Mouse (Mus musculus): ENCODE data around the gene Jag1. TPM values are rescaled to one million over a fixed set of nuclear protein-coding genes. Genes with fewer than 3 reads are reported as not detected.
A peak's percentile ranks its signal among the peaks of the same experiment; 100 is the strongest.

Jag1 gene
- polyA plus RNA-seq, 2 experiments, result 17.0 to 32.9 TPM

- no peak overlapping the region for H3K27ac ChIP-seq (replicated peaks; ENCODE audit: low read depth, low read length)
- ATAC-seq (ENCODE audit: low FRiP score, low read depth) (no peak), DNase-seq (ENCODE audit: low spot score) (no peak)
- TF ChIP-seq POLR2A (IDR thresholded peaks at IDR 0.05; ENCODE audit: borderline replicate concordance, extremely low read depth, insufficient read depth, insufficient read length), result no peak
- H3K9ac ChIP-seq (ENCODE audit: low read depth, low read length, severe bottlenecking), result no peak overlapping the region
- peaks cover 42% of the 10 kb centered on the region for H3K36me3 ChIP-seq (ENCODE audit: control insufficient read depth, insufficient read depth, low read length)
- H3K9me3 ChIP-seq (ENCODE audit: control insufficient read depth, low read length), result no peaks in the 10 kb centered on the region
- peaks cover 27% of the 10 kb centered on the region for H3K4me1 ChIP-seq (ENCODE audit: control insufficient read depth, insufficient read depth, low read length)
- 92% methylated on average over 24 of the region's 24 CpGs for WGBS
- no peak overlapping the region for H3K4me2 ChIP-seq (replicated peaks; ENCODE audit: low read depth, low read length, severe bottlenecking)
- H3K4me3 ChIP-seq (replicated peaks; ENCODE audit: low read length), result no peak overlapping the region
- no peaks in the 10 kb centered on the region for H3K27me3 ChIP-seq (ENCODE audit: control insufficient read depth, insufficient read depth, low read length)
Observed at GRCm38 (mm10) chr2:137082896-137083620, 33.4 kb downstream of the Jag1 start.

GRCm38 (mm10) chr2:137081001-137081400, 35.4 kb downstream of the Jag1 start:
- Histone ChIP-seq H3K9me3 (ENCODE audit: control insufficient read depth, low read length) (no peaks in the 10 kb centered on the region), H3K4me3 (replicated peaks; ENCODE audit: low read length) (no peak overlapping the region), H3K27ac (replicated peaks; ENCODE audit: low read depth, low read length) (no peak overlapping the region), H3K27me3 (ENCODE audit: control insufficient read depth, insufficient read depth, low read length) (no peaks in the 10 kb centered on the region), H3K9ac (ENCODE audit: low read depth, low read length, severe bottlenecking) (no peak overlapping the region), H3K4me1 (ENCODE audit: control insufficient read depth, insufficient read depth, low read length) (peaks cover 20% of the 10 kb centered on the region), H3K4me2 (replicated peaks; ENCODE audit: low read depth, low read length, severe bottlenecking) (no peak overlapping the region), H3K36me3 (ENCODE audit: control insufficient read depth, insufficient read depth, low read length) (peaks cover 32% of the 10 kb centered on the region)
- 76% methylated on average over 7 of the region's 7 CpGs for WGBS
- ATAC-seq (ENCODE audit: low FRiP score, low read depth) (no peak), DNase-seq (ENCODE audit: low spot score) (no peak)
- TF ChIP-seq POLR2A (IDR thresholded peaks at IDR 0.05; ENCODE audit: borderline replicate concordance, extremely low read depth, insufficient read depth, insufficient read length), result no peak

GRCm38 (mm10) chr2:137080468-137080867, 36.0 kb downstream of the Jag1 start:
- Histone ChIP-seq H3K4me3 (replicated peaks; ENCODE audit: low read length) (no peak overlapping the region), H3K27me3 (ENCODE audit: control insufficient read depth, insufficient read depth, low read length) (no peaks in the 10 kb centered on the region), H3K4me2 (replicated peaks; ENCODE audit: low read depth, low read length, severe bottlenecking) (no peak overlapping the region), H3K36me3 (ENCODE audit: control insufficient read depth, insufficient read depth, low read length) (peaks cover 28% of the 10 kb centered on the region), H3K9ac (ENCODE audit: low read depth, low read length, severe bottlenecking) (no peak overlapping the region), H3K9me3 (ENCODE audit: control insufficient read depth, low read length) (no peaks in the 10 kb centered on the region), H3K4me1 (ENCODE audit: control insufficient read depth, insufficient read depth, low read length) (peaks cover 20% of the 10 kb centered on the region), H3K27ac (replicated peaks; ENCODE audit: low read depth, low read length) (no peak overlapping the region)
- DNase-seq (ENCODE audit: low spot score) (no peak), ATAC-seq (ENCODE audit: low FRiP score, low read depth) (no peak)
- WGBS, result 70% methylated on average over 6 of the region's 6 CpGs
- TF ChIP-seq POLR2A (IDR thresholded peaks at IDR 0.05; ENCODE audit: borderline replicate concordance, extremely low read depth, insufficient read depth, insufficient read length), result no peak

GRCm38 (mm10) chr2:137079721-137080320, 36.6 kb downstream of the Jag1 start:
- no peak for TF ChIP-seq POLR2A (IDR thresholded peaks at IDR 0.05; ENCODE audit: borderline replicate concordance, extremely low read depth, insufficient read depth, insufficient read length)
- DNase-seq (ENCODE audit: low spot score) (no peak), ATAC-seq (ENCODE audit: low FRiP score, low read depth) (peak; percentile 39; the same call in 1 of the 2 replicates)
- Histone ChIP-seq H3K4me1 (ENCODE audit: control insufficient read depth, insufficient read depth, low read length) (peaks cover 20% of the 10 kb centered on the region), H3K9me3 (ENCODE audit: control insufficient read depth, low read length) (no peaks in the 10 kb centered on the region), H3K4me2 (replicated peaks; ENCODE audit: low read depth, low read length, severe bottlenecking) (no peak overlapping the region), H3K36me3 (ENCODE audit: control insufficient read depth, insufficient read depth, low read length) (peaks cover 22% of the 10 kb centered on the region), H3K27me3 (ENCODE audit: control insufficient read depth, insufficient read depth, low read length) (no peaks in the 10 kb centered on the region), H3K9ac (ENCODE audit: low read depth, low read length, severe bottlenecking) (no peak overlapping the region), H3K27ac (replicated peaks; ENCODE audit: low read depth, low read length) (no peak overlapping the region), H3K4me3 (replicated peaks; ENCODE audit: low read length) (no peak overlapping the region)
- WGBS, result 18% methylated on average over 10 of the region's 10 CpGs

GRCm38 (mm10) chr2:137078771-137079170, 37.7 kb downstream of the Jag1 start:
- DNase-seq (ENCODE audit: low spot score) (no peak), ATAC-seq (ENCODE audit: low FRiP score, low read depth) (no peak)
- TF ChIP-seq POLR2A (IDR thresholded peaks at IDR 0.05; ENCODE audit: borderline replicate concordance, extremely low read depth, insufficient read depth, insufficient read length), result no peak
- 57% methylated on average over 4 of the region's 4 CpGs for WGBS
- no peaks in the 10 kb centered on the region for H3K27me3 ChIP-seq (ENCODE audit: control insufficient read depth, insufficient read depth, low read length)
- no peak overlapping the region for H3K27ac ChIP-seq (replicated peaks; ENCODE audit: low read depth, low read length)
- H3K9me3 ChIP-seq (ENCODE audit: control insufficient read depth, low read length), result no peaks in the 10 kb centered on the region
- peaks cover 13% of the 10 kb centered on the region for H3K36me3 ChIP-seq (ENCODE audit: control insufficient read depth, insufficient read depth, low read length)
- H3K9ac ChIP-seq (ENCODE audit: low read depth, low read length, severe bottlenecking), result no peak overlapping the region
- no peak overlapping the region for H3K4me2 ChIP-seq (replicated peaks; ENCODE audit: low read depth, low read length, severe bottlenecking)
- peaks cover 23% of the 10 kb centered on the region for H3K4me1 ChIP-seq (ENCODE audit: control insufficient read depth, insufficient read depth, low read length)
- no peak overlapping the region for H3K4me3 ChIP-seq (replicated peaks; ENCODE audit: low read length)
